Mouse (Mus musculus) CH12F3 (cell line): ENCODE data around the gene 1110032A03Rik.

Source experiments
- in situ Hi-C: fragments of 300-500 bp; cut with MboI; formaldehyde crosslinking; loops from 2 replicates; pipeline ENCODE4 v1.14.3; 2020; ENCODE audit warnings: low sequenced_read_pairs

The 1110032A03Rik gene

DNA sequence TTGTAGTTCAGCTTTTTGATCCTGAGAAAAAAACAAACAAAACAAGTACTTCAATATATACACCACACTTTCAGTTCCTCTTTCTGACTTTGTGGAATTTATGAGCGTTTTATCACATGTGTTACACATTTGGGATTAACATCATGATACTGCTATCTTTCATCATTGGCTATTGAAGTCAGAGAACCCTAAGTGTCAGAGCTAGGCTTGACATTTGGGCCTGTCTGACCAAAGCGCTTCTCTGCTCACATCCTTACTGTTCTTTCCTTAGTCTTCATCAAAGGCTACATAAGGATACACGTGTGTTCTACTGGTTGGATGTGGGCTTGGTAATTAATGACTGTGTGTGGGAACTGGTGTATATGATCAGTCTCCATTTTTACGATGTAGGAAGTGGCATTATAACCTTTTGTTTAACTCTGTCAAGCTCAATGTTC lies 1.3 kb downstream of the 1110032A03Rik start:
- in situ Hi-C loops: no loop called here

DNA sequence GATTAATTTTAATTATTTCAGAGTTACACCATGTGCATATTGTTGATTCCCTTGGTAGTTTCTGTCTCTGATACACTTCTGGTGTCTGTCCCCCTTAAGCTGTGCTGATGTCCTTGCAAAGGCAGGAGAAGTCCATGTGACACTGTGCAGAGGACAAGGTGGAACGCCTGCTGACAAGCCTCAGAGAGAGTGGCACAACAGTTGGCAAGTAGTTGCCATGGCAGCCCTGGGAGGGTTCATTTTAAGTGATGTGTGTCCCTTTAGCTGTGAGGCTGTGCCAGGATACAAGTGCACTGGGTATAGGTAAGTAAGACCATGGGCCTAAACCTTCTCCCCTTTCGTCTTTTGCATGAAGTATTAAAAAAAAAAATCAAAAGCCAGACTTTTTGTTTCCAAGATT lies 5.3 kb downstream of the 1110032A03Rik start:
- in situ Hi-C loops: no loop called here

DNA sequence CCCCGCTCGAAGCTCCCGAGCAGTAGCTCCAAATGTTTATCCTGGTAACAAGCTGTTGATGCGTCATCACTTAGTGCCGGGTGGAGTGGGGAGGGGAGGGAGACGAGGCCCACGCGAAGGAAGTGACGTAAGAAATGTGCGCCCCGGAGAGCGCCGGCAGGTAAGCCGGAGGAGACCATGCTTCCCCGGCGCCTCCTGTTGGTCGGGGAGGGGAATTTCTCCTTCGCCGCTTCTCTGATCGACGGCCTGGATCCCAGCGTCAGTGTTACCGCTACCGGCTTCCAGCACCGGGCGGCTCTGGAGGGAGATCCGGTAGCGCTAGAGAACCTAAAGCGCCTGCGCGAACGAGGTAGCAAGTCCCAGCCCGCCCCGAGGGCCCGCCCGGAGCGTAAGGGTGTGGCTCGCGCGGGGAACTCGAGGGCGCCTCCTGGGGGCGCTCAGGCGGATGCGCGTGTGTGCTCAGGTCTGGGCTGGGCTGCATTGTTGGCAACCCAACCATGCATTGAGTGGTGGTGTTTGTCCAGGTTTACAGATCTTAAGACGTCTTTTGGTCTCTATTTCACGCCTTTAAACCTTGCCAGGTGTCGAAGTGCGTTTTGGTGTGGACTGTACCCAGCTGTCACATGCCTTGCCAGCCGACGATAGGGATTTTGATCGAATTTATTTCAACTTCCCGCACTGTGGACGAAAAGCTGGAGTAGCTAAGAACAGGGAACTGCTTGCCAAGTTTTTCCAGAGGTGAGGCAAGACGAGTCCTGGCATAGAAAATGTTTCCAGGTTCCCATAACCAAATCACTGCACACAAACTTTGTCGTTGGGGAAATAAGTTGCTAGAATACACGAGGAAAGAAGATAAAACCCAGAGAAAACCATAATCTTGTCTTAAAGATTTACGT lies 7.0 kb downstream of the 1110032A03Rik start, which contains the start of gene Fdxacb1:
TSS of gene Fdxacb1 (plus strand) at position 130 of the 896 bp plus-strand sequence.
- in situ Hi-C loops: no loop called here

DNA sequence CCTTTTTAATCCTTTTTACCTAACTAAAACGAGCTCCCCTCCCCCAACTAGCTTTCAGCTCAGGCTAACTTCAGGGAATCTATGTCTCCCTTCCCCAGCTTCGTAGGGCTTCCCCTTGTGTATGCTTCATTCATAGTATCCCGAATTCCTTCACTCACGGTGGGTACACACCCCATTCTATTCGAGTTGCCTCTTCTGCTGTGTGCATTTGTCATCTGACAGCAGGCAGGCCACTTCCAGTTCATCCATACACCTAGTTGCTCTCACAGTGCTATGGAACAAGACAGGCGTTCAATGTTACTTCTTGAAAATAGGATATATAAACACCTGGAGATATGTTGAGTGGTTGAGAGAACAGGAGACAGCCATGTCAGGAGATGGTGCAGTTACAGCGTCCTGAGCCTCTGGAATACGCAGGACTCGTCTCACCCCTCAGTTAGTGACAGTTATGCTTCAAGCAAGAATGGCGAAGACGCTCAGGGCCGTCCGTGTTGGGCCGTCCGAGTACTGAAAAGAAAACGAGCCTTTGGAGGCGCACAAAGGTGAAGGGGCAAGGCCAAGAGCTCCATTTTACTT lies 7.7 kb downstream of the 1110032A03Rik start:
- in situ Hi-C loops: no loop called here

DNA sequence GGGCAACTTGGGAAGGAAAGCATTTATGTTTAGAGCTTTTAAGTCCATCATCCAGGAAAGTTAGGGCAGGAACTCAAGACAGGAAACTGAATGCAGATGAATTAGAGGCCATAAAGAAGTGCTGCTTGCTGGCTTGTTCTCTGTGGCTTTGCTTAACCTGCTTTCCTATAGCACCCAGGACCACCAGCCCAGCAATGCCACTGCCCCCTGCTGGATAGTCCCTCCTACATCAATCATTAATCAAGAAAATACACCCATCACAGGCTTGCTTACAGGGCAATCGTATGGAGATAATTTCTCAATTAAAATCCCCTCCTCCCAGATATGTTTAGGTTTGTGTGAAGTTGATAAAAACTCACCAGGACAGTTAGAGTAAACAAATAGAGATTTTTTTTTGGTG lies 12.0 kb downstream of the 1110032A03Rik start:
- in situ Hi-C loops: no loop called here

DNA sequence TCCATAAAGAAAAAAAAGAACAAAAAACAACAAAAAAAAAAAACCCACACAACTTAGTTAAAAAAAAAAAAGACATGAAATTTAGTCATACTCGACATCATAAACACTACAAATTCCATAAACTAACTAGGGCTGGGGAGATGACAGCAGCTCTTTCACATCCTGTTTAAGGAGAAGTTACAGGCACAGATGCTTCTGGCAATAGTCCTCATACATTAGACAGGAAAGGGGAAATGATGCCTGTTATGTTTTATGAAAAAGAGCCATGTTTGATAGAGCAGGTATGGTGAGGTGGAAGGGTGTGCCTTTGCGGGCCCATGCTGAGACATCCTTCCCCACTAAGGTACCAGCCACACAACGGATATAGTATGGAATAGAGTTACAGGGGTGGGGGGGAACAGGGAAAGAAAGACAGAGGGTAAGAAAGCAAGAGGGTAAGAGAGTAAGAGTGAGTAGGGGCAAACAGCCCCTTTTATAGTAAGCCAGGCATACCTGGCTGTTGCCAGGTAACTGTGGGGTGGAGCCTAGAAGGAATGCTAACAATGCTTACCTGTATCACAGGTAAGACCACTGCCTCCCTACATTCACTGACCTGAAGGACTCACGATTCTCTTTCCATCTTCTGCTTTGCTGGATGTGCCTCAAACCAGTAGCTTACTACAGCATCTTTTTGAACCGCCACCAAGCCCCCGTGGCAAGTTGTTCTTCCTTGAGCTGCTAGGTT lies 13.6 kb downstream of the 1110032A03Rik start:
- in situ Hi-C loops: no loop called here

DNA sequence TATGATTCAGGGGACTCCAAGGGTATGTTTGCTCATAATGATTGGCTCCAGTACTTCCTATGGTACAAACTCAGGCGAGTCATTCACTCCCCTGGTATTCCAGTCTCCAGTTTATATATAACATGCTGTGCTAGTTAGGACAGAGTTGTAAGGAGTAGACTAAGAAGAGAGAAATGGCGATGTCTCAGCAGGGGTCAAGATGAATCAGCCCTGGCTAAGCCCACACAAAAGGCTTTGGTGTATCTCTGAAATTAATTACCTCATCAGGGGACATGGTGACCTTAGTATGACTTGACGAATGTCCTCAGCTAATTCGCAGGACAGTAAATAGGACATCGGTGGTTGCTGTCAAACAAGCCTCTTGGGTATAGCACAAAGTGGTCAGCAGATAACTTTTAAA lies 18.6 kb downstream of the 1110032A03Rik start:
- in situ Hi-C loops: no loop called here

DNA sequence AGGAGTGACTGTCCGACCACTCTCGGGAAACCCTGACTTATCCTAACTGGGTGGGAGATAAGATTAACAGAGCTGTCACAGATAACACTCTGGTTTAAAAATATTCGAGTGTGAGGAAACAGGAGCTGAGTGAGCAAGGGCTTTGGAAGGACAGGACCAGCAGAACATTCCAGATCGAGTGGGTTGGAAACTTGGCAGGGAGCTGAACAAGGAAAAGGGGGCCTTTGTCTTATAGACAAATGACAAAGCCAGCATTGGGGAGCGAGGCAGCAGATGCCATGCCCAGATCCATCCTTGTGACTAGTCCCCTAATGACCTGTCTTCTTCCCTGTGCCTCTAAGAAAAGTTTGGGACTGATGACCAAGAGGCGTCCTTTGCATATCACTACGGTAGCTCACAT lies 21.4 kb downstream of the 1110032A03Rik start:
- in situ Hi-C loops: no loop called here

DNA sequence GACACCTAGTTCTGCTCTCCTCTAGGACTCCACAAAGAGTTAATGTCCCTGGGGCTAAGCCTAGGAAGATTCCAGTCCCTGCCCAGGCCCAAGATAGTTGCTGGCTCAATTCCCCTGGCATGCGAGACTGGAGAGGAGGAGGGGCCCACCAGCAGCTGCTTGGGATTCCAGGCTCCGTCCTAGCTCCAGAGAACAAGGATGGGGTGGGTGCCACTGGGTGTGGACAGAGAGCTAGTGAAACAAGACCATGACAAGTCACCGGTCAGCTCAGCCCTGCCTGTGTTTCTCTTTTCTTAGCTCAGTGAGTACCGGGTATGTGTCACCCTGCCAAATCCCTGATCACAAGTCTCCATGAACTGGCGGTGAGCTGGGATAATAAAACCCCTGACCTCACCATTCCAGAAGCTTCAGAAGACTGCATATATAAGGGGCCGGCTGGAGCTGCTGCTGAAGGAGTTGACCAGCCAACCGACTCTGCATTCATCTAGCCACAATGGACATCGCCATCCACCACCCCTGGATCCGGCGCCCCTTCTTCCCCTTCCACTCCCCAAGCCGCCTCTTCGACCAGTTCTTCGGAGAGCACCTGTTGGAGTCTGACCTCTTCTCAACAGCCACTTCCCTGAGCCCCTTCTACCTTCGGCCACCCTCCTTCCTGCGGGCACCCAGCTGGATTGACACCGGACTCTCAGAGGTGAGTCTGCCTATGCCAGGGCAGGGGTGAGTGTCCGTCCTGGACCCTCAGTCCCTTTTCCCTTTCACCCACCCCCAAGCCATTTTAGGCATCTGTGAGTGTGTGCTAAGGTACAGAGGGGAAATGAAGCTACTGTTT lies 22.3 kb downstream of the 1110032A03Rik start:
- in situ Hi-C loops: no loop called here

DNA sequence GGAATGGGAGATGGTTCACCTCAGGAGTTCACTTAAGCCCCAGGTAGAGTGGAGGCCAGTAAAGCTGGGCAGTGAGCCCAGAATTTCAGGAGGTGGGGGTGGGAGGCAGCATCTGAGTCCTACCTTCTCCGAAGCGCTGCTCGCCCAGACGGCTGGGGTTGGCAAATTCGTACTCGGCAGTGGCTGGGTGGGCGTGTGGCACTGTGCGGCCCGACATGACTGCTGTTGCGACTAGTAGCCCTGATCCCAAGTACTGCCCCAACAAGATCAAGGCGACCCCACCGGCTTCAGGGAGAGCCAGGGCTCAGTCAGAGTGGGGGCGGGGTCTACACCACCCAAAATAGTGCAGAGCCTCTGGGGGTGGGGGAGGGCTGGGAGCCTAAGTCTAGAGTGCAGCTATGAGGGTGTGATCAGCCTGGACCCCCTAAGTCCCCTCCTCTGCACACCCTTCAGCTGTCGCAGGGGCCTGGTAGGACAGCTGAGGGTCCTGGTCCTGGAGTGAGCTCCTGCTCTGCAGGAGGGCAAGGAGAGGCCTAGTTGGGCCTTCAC lies 23.2 kb downstream of the 1110032A03Rik start, which contains the start of gene Hspb2:
TSS of gene Hspb2 (minus strand) at position 301 of the 549 bp plus-strand sequence.
- in situ Hi-C loops: no loop called here

DNA sequence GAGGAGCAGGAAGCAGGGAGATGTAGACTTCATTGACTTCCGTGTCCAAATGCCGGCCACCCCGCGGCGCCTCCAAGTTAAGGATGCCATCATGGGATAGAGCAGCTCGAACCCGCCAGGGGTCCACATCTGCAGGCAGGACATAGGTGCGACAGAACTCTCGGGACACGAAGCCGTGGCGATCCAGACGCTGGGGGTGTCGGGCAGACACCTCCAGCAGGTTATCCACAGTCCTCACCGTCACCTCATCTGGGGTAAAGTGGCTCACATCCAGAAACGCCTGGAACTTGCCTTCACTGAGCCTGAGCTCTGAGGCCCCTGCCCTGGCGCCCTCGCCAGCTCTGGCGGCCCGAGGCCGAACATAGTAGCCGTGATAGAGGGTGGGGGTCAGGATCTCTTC lies 24.0 kb downstream of the 1110032A03Rik start, which contains the start of gene Cryab:
TSS of gene Cryab (plus strand) at position 3 of the 400 bp plus-strand sequence.
- in situ Hi-C loops: no loop called here

DNA sequence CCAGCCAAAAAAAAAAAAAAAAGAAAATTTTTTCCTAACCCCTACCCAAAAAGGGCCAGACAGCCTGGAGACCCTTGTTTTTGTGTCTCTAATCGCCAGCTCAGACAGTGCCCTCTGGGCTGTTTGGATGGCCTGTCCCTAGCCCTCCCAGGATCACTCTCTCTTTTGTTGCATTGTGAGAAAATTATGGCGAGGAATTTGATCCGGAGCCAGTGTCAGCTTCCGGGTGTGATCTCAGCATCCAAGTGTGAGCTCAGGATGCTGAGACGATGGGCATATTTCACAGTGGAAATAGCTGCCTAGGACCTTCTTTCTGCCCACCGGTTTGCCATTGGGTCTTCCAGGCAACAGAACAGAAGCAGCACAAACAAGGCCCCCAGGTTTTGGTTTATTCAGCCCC lies 24.6 kb downstream of the 1110032A03Rik start:
- in situ Hi-C loops: no loop called here

DNA sequence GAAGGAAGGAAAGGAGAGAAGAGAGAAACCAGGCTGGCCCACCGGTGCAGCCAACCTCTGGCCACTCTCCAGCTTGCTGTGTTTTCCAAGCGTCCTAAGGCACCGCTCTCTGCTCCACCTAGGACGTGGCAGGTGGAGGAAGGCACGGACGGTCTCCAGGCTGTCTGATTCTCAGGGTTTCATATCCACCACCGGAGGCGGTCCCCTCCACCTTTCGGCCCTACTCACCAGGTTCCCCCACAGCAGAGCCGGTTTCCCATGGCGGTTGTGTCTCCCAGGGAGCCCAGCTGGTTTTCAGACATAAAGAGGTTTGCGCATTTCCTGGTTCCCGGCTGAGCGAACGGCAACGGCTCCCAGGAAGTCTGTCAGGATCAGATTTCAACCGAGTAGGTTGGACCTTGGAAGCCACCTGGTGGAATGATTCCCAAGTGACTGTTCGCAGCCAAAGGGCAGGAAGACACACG lies 29.1 kb downstream of the 1110032A03Rik start, which contains the start of gene 2310030G06Rik:
TSS of gene 2310030G06Rik (minus strand) at position 323 of the 464 bp plus-strand sequence.
- in situ Hi-C loops: no loop called here

DNA sequence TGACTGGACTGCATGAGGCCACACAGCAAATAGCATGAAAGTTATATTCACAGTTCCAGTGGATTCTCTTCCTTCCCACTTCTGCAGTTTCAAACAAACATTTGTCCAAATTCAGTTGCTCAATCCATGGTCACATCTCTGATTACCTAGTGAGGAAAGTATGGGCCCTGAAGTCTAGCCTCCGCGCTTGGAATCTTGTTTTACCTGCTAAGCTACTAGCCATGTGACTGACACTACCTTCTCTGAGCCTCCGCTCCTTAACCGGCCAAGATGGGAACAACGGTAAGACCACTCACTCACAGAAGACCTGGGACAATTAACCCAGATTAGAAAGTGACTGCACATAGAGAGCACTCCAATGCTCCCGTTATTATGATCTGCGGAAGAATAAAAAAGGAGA lies 29.5 kb downstream of the 1110032A03Rik start:
- in situ Hi-C loops: no loop called here

DNA sequence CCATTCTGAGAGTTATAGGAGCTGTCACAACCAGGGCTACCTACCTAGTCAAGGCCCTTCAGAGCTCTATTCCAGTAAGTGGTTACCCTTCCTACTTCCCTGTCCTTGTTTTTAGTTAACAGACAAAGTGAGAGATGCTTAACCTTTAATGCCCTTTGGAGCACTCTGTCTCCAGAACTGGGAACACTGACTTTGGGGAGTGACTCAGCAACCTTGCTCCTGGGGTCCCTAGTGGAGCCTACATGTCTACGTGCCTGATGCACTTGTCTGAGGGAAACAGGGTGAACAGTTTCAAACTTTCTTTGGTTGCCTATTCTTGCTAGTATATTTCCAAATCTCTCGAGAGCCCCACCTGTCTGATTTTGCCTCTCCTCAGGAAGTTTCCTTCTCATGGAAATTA lies 32.6 kb downstream of the 1110032A03Rik start:
- in situ Hi-C loops: no loop called here

DNA sequence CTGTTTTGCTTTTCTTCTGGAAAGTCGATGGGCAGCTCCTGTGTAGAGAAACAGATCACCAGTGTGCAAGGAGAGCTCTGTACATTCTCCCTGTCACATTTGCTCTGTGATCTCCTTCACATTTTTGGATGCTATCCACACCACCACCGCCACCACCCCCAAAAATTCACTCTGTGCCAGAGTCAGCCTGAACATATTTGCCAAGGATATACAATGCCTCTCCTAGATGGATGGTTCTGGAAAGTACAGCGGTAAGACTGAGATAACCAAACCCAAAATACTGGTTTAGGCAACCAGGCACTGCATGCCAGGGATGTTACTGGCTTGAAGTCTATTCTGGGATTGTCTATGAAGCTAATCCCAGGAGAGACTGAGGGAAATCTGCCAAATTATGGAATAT lies 33.1 kb downstream of the 1110032A03Rik start:
- in situ Hi-C loops: no loop called here

DNA sequence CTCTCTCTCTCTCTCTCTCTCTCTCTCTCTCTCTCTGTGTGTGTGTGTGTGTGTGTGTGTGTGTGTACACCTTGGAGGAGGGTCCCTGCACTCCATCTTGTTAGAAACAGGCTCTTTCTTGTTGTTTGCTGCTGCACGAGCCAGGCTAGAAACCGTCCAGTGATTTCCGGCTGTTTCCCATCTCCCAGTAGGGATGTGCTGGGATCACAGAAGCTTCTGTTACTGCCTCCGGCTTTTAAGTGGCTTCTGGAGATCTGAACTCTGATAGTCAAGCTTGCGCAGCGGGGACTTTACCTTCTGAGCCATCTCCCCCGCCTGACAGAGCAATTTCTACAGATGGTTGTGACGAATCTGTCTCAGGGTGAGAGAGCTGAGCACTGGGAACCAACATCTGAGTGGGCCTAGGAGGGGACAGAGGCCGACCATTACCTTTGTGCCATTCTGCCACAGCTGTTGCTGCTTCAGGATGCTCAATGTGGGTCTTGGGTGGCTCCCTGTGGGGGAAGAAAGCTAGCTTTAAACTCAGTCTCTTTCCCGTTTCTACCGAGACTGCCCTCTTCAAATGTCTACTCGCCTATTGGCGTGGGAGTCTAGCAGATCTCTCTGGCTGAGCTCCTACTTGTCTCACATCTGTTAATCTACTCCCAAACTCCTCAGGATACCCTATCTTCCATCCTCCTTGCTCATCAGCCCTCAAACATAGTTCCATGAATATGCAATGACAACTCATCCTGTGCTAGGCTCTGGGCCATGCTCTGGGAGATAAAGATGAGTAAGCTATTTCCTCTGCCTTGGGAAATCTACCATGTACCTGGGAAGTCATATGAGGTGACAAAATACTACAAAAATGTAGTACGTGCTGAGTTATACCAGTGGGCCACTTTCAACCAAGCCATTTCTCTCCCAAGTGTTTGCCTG lies 34.2 kb downstream of the 1110032A03Rik start:
- in situ Hi-C loops: no loop called here

DNA sequence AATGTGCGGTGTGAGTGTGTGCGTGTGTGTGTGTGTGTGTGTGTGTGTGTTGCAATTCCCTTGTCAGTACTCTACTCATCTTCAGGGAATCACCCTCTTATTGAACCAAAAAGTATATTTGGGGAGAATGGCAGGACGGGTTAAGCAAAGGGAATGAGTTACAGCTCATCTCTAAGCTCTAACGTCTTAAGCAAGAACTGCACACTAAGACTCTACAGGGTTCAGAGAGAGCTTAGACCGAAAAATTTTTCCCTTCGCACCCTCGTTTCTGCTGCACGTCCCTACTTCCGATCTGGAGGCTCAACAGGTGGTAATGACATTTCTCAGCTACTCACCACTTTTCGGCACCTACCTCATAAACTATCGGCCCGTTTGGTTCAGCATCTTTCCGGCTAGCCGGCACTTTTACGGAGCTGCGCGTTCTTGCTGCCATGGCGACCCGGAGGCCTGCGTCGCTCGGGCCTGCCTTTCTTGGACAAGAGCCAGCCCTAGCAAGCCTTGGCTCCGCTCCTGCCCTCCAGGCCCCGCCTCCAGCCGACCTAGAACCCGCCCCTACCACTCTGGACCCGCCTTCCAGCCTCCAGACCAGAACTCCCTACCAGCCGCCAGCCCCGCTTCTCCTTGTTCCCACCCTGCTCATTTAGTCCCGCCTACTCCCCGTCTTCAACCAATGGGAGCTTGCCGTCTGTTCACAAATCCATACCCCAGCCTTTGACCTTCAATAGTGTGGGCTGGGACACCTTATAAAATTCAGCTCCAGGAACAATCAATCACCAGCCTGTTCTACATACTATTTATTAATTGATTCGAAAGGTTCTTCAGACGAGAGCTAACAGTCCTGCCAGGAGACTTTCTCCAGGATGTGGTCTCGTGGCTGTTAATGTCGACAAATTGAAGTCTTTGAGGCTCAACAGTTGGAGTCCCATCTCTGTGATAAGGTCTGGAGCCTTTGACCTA lies 36.1 kb downstream of the 1110032A03Rik start, which contains the start of gene Dixdc1:
TSS of gene Dixdc1 (minus strand) at position 604 of the 957 bp plus-strand sequence.
- in situ Hi-C loops: no loop called here
